Mouse (Mus musculus) cerebellum, postnatal 25 days (tissue): ENCODE measurements at regions not wholly inside any gene's neighbourhood (a gene's known extent, or its start where the extent isn't known, plus 50 kb on each side); places are given as distances from the start of the nearest gene placed in this dataset.

ENCODE experiments used
- DNase-seq, 2 experiments: peaks; one replicate each; pipeline ENCODE4 v3.0.0; 2021; ENCODE audit warnings: mixed read lengths in 2 of 2

DNA sequence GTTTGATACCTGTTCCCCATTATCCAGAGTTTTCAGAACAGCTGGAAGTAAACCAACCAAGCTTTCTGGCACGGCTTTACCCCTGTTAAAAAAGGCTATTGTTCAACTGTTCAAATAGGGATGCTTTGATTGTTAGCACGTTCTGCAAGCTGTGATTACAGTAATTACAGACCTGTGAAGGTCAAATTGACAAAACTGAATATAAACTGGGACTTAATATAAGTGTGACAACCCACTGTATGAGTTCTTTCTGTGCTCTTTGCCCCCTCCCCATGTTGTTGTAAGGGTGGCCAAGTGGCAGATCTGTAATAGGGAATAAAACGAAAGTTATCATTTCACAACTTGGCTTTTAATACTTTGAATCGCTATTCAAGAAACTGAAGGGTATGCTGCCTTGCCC is 105.0 kb upstream of the 4933415F23Rik start:
- DNase-seq, result no peak

DNA sequence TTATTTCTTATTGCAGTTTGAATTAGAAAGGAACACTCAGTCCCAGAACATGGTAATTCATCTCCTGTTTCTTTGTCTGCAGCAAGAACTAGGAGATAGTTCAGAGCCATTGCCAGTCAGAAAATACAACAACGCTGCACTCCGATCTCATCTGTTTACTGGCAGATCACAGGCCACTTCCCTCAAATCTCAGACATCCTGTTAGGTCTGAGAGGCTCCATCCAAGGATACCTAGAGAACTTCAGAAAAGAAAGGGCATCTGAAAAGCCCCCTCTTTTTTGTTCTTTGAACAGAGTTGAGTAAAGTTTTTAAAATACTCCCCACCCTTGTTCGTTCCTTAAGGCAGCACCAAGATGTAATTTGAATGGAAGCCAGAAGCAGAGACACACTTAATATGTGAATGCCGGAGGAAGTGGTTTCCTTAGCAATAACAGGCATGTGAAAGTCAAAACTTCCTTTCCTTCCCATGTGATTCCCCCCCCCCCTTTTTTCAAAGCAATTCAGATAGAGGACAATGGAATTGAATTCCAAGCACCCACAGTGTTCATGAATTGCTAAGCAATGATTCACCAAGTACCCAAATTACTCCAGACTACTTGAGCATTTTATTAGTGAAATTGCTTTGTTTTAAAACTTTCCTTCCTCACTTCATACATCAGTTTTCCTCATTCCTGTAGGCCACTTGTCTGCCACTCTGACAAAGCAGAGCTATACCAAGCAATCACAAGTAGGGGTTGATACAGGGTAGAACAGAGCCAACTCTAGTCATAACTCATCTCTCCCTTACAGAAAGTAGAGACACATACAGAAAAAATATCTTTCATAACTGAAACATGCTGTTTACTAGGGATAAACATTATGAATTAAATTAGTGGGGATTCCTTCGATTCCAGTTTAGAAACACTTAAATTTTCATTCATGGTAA is 100.7 kb upstream of the 4933415F23Rik start:
- DNase-seq, result no peak

- no peak for DNase-seq
Measured at GRCm38 (mm10) chr1:23200460-23200859, 98.4 kb upstream of the 4933415F23Rik start.

DNA sequence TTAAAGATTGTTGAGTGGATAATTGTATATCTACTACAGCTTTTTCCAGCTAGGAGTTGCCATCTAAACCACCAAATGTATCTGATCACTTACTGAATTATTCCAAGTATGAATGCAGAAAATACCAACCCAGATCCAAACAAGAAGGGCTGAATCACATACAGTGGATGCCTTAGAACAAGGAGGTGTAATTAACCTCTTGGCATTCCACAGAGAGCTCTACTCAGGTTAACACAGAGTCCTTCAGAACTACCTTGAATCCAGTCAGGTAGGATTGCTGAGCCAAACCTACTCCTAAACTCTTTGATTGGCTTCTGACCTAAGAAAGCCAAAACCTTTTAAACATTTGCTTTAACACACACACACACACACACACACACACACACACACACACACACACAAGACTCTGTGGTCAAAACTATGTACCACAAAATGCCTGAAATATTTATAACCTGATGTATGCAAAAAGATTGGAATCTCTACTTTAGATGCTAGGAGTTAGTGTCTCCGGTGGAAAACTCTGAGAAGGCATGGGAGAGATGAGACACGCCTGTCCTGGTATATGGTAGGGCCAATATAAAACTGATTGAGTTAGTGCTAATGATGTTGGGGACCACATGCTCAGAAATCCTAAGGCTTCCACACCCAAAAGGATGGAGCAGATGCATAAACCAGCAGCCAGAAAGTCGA is 88.4 kb upstream of the 4933415F23Rik start:
- no peak for DNase-seq

GRCm38 (mm10) chr1:23189790-23190189 is 87.7 kb upstream of the 4933415F23Rik start:
- DNase-seq, result no peak

- DNase-seq, result no peak
Measured at GRCm38 (mm10) chr1:23188216-23188615, 86.2 kb upstream of the 4933415F23Rik start.

DNA sequence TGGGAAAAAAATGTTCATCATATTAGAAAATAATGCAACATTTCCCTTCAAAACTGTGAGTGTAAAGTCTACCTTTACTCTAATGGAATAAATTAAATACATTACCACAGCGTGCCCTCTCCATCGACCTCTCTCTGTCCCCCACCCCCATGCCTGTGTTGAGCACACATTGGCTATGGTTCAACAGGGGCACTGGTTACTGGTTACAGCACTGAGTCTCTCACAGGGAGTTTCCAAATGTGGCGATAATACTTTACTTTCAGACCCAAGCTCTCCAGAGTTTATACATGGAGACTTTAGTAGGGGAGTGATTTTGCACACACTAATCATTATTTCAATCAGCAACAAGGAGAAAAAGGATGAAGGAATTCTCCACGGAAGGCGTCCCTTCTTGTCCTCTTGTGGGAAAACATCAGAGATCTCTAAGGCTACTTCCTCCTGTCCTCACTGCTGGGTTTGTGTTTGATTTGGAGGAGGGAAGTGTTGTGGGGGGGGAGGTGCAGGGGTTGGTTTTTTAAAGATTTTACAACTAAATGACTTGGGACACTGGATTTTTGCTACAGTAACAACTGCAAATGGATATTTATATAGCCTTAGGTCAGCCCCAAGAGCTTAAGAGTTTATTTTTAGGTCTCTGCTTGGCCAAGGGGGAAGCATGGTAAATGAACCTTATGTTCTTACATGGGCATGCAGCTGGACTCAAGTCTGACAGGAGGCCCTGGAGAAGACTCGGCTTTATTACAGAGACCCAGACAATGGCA is 85.6 kb upstream of the 4933415F23Rik start:
- DNase-seq, result no peak

DNA sequence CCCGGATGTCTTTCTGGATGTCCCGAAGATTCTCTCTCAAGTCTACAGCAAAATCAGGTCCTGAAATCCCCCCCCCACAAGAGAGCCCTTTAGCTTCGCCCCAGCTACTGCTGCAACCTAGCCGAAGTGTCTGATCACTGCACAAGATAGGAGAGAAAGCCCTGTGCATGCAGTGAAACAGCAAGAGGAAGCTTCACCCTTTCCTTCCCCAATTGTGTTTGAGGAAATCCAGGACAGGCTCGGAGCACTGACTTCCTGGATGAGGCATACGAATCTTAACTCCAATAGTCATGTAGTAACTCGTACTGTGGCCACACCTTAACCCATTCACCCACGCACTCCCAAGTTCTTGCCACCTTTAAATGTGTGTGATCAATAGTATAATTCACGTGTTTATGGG is 82.7 kb upstream of the 4933415F23Rik start:
- no peak for DNase-seq

GRCm38 (mm10) chr1:23182541-23182940 is 80.5 kb upstream of the 4933415F23Rik start:
- DNase-seq, result no peak

- DNase-seq, result no peak
Measured at GRCm38 (mm10) chr1:23178335-23178974, 76.4 kb upstream of the 4933415F23Rik start.

DNA sequence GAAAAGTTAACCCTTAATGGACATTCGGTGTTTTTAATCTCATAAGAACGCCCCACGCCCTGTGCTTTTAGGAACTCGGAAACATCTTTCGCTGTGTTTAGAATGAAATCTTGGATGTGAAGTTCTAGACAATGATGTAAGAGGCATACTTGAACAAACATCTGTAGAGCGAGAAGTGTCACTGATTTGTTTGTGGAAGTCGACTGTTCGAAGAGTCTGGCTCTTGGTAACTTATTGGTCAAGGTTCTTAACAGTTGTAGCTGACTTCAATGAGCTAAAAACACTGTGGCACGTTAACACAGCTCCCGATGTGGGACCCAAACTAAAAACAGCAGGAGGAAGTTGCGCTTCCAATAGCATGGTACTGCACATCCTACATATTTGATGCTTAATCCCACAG is 72.0 kb upstream of the 4933415F23Rik start:
- DNase-seq, result no peak

- DNase-seq, result no peak
Measured at GRCm38 (mm10) chr1:23173054-23173802, 71.2 kb upstream of the 4933415F23Rik start.

GRCm38 (mm10) chr1:23171336-23171735 is 69.3 kb upstream of the 4933415F23Rik start:
- no peak for DNase-seq

GRCm38 (mm10) chr1:23170711-23171110 is 68.7 kb upstream of the 4933415F23Rik start:
- DNase-seq, result no peak

GRCm38 (mm10) chr1:23168504-23168903 is 66.5 kb upstream of the 4933415F23Rik start:
- DNase-seq, result no peak

- no peak for DNase-seq
Measured at GRCm38 (mm10) chr1:23163371-23163935, 61.4 kb upstream of the 4933415F23Rik start.

DNA sequence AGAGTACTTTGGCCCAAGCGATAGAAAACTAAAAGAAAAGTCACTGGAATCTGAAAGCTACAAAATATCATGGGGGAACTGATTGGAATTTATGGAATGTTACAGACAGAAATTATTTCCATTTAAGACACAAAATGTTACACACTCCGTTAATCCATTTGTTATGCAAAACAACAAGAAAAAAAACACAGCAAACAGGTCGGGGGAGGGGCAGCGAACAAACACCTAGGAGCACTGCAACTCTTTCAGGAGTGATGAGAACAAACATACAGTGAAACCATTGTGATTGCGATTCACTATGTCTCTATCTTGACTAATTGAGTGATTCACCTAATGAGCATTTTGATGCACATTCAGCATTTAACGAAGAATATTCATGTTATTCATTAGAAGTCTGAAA is 60.7 kb upstream of the 4933415F23Rik start:
- no peak for DNase-seq
